Mouse (Mus musculus) thymus, postnatal 36 days (tissue): ENCODE data around the gene P2rx3.
A peak's percentile ranks its signal among the peaks of the same experiment; 100 is the strongest.

ENCODE experiments used
- DNase-seq, 2 experiments: peaks; one replicate each; pipeline ENCODE4 v3.0.0; 2022; ENCODE audit warnings: mixed read lengths in 2 of 2

Gene P2rx3

DNA sequence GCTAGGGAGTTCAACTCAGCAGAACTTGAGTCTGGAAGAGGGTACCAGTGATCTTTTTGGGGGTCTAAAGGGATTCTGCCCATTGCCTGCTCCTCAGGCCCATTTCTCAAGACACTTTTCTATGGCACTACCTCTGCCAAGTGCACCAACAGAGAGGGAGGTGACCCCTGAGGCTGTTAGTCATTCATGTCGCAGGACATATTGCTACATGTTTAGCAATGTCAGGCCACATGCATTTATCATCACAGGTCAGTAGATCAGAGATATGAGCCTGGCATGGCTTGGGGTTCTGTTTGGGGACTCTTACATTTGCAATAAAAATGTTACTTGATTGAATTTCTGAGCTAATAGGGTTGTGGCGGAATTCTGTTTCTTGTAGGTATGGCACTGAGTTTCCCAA is 61.7 kb downstream of the P2rx3 start:
- no peak for DNase-seq

DNA sequence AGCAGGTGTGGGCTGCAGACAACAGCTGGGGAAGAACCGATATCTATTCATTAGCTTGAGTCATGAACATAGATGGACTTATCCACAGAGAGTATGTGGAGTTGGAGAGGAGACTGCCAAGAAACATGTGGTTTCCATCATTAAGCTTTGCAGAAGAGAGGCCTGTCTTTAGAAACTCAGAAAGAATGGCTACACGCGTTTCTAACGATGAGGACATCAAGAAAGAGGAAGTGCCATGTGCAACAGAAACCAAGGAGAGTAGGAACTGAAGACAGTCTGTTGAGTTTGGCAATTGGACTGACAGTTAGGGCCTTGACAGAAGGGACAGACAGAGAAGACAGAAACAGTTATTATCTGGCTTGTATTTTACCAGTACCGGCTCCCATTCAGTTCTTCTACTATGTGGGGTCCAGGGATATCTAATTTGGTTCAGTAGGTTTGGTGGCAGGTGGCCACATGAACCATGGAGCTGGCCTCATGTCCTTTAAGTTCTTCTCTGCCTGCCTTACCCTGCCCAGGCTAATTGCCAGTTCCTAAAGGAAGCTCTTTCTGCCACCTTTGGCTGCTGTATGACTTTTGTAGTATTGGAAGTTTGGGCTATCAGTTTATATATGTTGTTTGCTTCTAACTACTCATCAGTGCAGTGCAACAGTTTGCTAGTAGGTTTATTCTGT is 69.8 kb downstream of the P2rx3 start:
- no peak for DNase-seq

DNA sequence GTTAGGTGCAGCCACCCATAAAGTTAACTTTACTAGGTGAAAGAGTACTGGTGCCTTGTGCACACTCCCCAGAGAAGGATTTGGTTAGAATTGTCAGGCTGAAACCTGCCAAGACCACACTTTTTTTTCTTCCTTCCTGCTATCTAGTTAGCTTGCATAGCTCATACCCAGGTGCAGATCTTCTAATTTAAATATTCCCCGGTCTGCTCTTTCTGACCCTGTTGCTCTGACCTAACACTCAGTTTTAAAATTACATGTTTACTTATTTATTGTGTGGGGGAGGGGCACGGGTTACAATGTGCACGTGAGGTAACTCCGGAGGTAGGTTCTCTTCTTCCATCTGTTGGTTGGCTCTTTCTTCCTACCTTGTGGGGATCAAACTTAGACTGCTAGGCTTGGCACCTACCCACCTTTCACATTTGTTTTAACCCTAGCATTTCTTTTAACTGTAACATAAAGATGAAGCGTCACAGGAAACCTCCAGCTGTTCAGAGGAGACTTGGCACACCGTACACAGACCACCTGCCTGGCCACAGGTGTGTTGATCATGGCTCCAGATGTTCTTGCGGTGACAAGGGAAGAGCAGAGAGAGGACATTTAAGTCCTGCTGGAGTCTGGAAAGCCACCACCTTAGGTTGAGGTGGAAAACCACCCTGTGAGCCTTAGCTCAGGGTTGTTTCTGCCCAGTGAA is 73.0 kb downstream of the P2rx3 start:
- peak in 1 of 2 experiments; percentile 24 for DNase-seq

DNA sequence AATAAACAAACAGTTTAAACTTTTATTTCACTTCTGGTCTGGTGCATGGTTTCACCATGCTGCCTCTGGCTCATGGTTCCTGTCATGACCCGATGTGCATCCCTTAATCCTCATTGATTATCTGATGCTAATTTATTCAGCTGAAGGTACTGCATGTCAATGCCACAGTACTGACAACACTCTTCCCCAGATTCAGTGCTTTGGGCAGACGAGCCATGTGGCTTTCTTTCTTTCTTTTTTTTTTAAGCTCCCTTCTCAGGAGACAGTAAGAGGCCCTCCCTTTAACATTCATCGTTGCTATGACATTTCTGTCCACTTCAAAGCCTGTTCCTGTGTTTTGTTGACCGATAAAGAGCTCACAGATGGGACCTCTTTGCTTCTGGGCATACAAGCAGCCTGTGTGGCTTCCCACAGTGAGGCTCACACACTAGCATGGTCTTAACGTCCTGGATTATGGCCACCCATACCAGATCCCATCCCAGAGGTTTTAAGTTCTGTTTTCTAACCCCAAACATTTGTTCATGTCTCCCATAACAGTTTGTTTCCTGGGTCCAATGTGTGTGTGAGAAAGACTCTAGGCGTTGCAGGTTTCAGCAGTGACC is 74.3 kb downstream of the P2rx3 start:
- no peak for DNase-seq

DNA sequence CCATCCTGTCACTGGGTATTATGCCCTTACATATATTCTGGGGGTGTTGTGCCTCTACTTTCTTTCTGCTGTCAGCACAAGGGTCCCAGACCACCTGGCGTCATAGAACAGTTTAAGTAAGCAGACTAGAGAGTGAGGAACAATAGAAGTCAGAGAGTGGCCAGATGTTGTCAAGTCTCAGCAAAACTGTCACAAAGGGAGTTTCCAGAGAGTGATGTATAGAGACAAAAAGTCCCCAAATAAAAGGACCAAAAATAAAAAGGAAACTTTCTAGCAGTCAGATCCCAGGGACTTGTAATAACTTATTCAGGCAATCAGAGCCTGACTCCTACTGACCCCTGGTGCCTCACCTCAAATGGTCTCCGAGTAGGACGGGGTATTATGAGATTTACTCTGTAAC is 75.4 kb downstream of the P2rx3 start:
- no peak for DNase-seq

DNA sequence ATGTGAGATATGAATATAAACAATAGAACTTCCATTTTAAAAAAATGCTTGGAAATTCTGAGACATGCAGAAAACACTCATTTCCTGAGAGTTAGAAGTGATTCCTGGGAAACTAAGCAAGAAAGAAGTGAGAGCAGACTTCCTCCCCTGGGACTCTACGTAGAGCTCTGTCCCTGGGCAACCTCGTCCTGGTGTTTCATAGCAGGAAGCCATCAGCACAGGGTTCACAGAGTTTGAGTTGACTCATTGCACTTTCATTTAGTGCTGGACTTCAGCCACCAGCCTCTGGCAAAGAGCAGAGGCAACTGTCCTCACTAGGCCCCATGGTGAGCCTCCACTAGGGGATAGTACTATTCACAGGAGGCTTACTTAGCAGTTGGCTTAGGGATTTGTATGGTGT is 76.0 kb downstream of the P2rx3 start:
- no peak for DNase-seq

DNA sequence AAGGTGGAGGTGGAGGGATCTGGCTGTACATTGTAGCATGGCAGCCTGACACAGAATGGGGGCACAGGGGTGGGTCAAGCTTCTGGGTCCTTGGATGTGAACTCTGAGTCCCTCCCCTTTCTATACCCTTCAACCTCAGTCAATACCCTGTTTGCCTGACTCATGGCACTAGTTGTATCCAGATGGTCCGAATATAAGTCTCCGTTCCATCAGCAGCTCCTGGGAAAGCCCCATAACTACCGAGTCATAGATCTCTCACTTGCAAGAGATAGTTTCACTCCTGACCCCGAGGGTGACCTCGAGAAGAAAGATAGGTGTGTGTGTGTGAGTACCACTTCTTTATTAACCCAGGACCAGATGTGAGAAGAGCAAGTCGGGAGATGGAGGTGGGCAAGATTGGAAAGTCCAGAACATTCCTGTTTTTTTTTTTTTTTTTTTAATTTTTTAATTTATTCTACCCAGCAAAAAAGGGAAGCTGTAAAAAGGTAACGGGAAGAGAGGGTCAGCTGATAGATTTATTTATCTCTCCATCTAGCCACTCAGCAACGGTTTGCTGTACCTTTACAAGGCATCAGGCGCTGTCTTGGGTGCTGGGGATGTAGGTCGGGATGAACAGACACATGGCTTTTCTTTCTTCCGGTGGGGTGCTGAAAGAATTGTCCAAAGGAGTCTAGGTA is 78.5 kb downstream of the P2rx3 start:
- no peak for DNase-seq

DNA sequence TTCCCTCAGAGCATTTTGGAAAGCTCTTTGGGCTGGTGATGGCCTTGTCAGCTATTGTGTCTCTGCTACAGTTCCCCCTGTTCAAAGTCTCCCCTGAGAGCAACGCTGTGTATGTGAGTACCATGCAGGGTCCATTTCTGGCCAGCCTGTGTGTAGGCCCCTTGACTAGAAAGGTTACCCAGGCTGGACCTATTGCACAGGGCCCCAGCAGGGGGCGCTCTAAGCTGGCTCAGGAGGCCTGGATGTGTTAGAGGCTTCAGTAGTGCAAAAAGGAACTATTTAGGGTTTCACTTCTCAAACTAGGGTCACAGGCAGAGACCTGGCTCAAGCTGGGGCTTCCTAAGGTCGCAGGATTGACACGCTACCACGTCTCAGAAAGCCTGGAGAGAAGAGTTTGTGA is 81.0 kb downstream of the P2rx3 start:
- DNase-seq = peak; percentile 45 to 51

DNA sequence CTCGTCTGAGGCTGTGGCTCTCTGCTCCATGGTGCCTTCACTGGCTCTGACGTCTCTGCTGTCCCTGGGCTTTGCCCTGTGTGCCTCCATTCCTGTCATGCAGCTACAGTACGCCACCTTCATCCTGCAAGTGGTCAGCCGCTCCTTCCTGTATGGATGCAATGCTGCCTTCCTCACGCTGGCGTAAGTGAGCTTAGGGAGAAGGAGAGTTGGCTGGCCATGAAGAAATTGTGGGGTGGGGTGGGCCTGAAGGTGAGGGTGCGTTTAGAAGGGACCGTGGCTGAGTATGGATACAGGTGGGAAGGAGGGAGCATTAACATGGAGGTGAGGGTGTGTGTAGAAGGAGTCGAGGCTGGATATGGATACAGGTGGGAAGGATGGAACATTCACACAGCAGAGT is 81.8 kb downstream of the P2rx3 start:
- no peak for DNase-seq

DNA sequence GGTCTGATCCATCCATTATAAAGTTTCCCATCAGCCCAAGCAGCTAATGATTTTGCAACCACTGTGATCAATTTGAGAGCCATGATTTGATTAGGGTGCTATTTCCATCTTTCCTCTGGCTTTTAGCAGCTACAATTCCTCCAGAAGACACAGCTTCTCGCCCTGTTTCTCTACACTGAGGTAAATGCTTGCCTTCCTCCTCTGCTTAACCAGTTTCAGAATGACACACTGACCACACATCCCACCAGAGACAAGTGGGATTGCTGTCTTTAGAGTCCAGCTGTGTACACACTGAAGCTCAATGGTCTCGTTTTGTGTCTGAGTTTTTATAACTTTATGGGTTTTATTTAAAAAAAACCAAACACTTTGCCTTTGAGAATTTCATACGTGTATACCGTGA is 84.6 kb downstream of the P2rx3 start:
- no peak for DNase-seq

DNA sequence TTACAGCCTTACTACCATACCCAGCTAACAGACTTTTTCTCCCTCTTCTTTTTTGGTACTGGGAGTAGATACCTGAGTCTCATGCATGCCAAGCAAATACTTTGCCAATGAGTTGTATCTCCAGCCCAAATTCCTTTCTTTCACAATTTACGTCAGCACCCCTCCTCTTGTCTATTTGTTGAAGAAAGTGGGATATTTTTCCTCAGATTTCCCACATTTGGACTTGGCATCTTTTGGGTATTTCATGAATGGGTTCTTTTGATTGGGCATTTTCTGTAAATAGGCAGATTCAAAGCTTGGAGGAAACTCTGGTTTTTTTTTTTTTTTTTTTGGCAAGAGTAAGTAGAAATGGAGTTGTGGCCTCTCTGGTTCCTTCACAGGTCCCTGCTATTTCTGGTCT is 85.0 kb downstream of the P2rx3 start:
- no peak for DNase-seq

DNA sequence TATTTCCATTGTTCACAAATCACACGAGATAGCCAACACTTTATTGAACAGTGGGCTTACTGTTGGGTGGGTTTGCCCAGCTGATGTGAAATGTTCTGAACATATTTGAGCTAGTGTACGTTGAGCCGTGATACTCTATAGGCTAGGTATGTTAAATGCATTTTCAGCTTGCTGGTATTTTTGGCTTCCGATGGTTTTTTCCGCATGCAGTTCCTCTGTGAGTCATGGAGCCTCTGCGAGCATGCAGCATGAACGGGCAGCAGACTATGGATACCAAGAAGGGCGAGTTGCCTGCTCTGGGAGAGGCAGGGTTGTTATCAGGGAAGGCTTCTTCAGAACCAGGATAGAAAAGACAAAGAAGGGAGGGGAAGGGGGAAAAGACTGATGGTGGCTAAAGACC is 86.2 kb downstream of the P2rx3 start:
- DNase-seq = no peak

DNA sequence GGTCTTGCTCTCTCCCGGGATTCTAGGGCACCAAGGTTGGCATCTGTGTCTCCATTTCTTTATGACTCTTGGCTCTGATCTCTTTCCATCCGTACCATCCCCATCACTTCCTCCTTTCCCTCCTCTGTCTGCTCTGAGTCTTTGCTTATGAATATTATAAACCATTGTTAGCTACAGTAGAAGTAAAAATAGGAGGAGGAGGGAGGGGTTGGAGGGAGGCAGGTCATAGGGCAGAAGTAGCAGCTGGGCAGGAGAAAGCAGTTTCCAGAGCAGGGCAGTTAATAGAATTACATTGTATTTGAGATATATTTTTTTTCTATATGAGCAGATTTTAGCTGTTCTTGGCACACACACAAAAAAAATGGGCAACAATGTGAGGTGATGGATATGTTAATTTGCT is 88.5 kb downstream of the P2rx3 start:
- DNase-seq = no peak
